Mouse (Mus musculus) adrenal gland, adult 18-20 months (tissue): ENCODE measurements at regions not wholly inside any gene's neighbourhood (a gene's known extent, or its start where the extent isn't known, plus 50 kb on each side); places are given as distances from the start of the nearest gene placed in this dataset.
A peak's percentile ranks its signal among the peaks of the same experiment; 100 is the strongest.

ENCODE experiments used
- DNase-seq, 2 experiments: peaks; one replicate each; pipeline ENCODE4 v3.0.0; 2021 to 2022; ENCODE audit warnings: low spot score in 2 of 2

GRCm38 (mm10) chrX:163812431-163812830 is 51.3 kb upstream of the Rnf138rt1 start:
- no peak for DNase-seq

GRCm38 (mm10) chrX:163814806-163815205 is 53.7 kb upstream of the Rnf138rt1 start:
- DNase-seq, result no peak

- DNase-seq, result no peak
These were observed 61.2 kb upstream of the Rnf138rt1 start for GRCm38 (mm10) chrX:163822298-163822697.

- DNase-seq, result peak in 1 of 2 experiments; percentile 2
These were observed 66.3 kb upstream of the Rnf138rt1 start for GRCm38 (mm10) chrX:163827461-163827860.

GRCm38 (mm10) chrX:163845408-163845807 is 63.4 kb upstream of the Ap1s2 start:
- no peak for DNase-seq

GRCm38 (mm10) chrX:163846890-163847289 is 61.9 kb upstream of the Ap1s2 start:
- no peak for DNase-seq

- no peak for DNase-seq
These were observed 61.2 kb upstream of the Ap1s2 start for GRCm38 (mm10) chrX:163847651-163848050.

- DNase-seq, result no peak
These were observed 60.2 kb upstream of the Ap1s2 start for GRCm38 (mm10) chrX:163848510-163849199.

- DNase-seq, result no peak
These were observed 57.8 kb upstream of the Ap1s2 start for GRCm38 (mm10) chrX:163850915-163851599.

- DNase-seq, result no peak
These were observed 50.3 kb upstream of the Ap1s2 start for GRCm38 (mm10) chrX:163858494-163858893.
